Mouse (Mus musculus) E14TG2a.4 (cell line): ENCODE measurements at regions not wholly inside any gene's neighbourhood (a gene's known extent, or its start where the extent isn't known, plus 50 kb on each side); places are given as distances from the start of the nearest gene placed in this dataset.

ENCODE experiments used
- H3K27me3 ChIP-seq: 2 replicates; pipeline ENCODE4 v1.6.1; 2014; ENCODE audit warnings: low read length, control low read depth; ENCODE audit not compliant: insufficient read depth
- H3K36me3 ChIP-seq: 2 replicates; pipeline ENCODE4 v1.6.1; 2014; ENCODE audit warnings: low read length, control low read depth; ENCODE audit not compliant: insufficient read depth
- H3K4me1 ChIP-seq: replicated peaks from 2 replicates; pipeline ENCODE4 v1.6.1; 2014; ENCODE audit warnings: low read depth, low read length, control low read depth
- H3K4me3 ChIP-seq: replicated peaks from 2 replicates; pipeline ENCODE4 v1.5.1; 2014; ENCODE audit warnings: mild to moderate bottlenecking, low read length
- H3K9me3 ChIP-seq: 2 replicates; pipeline ENCODE4 v1.6.1; 2014; ENCODE audit warnings: low read length, control low read depth
- CTCF ChIP-seq: conservative IDR thresholded peaks from 2 replicates; pipeline ENCODE4 v1.5.1; 2014; ENCODE audit warnings: low read length
- NANOG ChIP-seq: IDR thresholded peaks from 2 replicates; pipeline ENCODE4 v1.6.1; 2014; ENCODE audit warnings: borderline replicate concordance, low read length, mixed read lengths
- POU5F1 ChIP-seq: IDR thresholded peaks from 2 replicates; pipeline ENCODE4 v1.6.1; 2014; ENCODE audit warnings: low read length, borderline replicate concordance

- Histone ChIP-seq H3K4me1 (no peaks in the 10 kb centered on the region), H3K4me3 (no peak overlapping the region), H3K9me3 (no peaks in the 10 kb centered on the region), H3K27me3 (no peaks in the 10 kb centered on the region), H3K36me3 (no peaks in the 10 kb centered on the region)
- no peak for TF ChIP-seq POU5F1
Observed at GRCm38 (mm10) chr4:31392932-31393632, 570.8 kb upstream of the Map3k7 start.

DNA sequence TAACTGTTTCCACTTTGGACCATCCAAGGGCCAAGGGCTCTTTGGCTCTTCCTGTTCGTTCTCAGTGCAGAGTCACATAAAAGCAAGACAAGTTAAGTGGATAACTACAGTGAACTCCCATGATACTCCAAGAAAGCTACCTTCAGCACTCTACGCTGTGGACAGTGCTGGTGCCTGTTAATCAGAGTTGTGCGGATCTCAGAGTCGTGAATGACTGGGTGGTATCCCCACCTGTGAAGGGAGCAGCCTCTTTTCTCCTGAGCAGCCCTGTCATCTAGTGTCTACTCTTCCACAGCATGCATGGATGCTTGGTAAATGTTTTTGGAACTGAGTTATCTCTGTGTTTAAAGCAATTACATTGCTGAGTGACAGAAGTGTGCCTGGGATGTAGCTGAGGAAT lies 568.4 kb upstream of the Map3k7 start:
- no peaks in the 10 kb centered on the region for H3K9me3 ChIP-seq
- H3K27me3 ChIP-seq = no peaks in the 10 kb centered on the region
- no peaks in the 10 kb centered on the region for H3K36me3 ChIP-seq
- TF ChIP-seq POU5F1 (no peak), NANOG (no peak), CTCF (no peak)
- H3K4me1 ChIP-seq = no peaks in the 10 kb centered on the region
- no peak overlapping the region for H3K4me3 ChIP-seq

GRCm38 (mm10) chr4:31403976-31404375 lies 559.9 kb upstream of the Map3k7 start:
- H3K4me1 ChIP-seq = no peaks in the 10 kb centered on the region
- H3K27me3 ChIP-seq = no peaks in the 10 kb centered on the region
- no peak for TF ChIP-seq CTCF
- TF ChIP-seq NANOG = no peak
- no peak for TF ChIP-seq POU5F1
- H3K4me3 ChIP-seq = no peak overlapping the region
- H3K9me3 ChIP-seq = no peaks in the 10 kb centered on the region
- H3K36me3 ChIP-seq = no peaks in the 10 kb centered on the region

DNA sequence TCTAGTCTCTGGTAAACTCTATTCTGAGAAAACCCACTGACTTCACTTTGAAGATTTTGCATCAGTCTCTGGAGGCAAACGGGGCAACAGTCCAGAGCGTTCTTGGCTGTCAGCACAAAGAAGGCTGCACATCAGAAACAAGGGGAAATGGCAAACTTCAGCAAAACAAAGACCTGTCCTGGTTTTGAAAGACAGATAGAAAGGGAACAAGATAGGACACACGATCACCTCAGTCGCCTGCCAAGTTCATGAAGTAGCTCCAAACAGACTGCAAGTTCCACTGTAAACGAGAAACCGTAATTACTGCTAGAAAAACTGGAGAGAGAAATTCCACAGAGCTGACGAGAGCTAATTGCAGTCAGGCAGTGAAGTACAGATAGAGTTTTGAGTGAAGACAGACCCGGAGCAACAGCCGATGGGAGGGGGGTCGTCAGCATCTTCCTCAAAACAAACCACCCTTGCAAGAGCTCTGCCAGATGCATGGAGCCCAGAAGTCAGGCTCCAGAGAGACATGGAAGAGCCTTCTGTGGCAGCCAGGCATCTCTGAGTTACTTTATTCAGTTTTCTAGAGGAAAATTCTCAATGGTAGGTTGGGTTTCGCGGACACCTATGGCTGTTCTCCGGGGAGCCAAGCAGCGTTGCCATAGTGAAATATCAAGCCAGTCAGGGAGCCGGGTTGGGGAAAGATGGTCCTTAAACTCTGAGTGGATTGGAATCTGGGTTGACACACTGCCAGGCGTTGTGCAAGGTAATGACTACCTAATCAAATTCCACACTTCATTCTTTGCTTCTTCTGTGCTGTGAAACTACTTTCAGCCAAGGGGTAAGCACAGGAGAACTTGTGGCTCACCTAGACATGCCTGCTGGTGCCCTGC lies 558.8 kb upstream of the Map3k7 start:
- H3K4me1 ChIP-seq = no peaks in the 10 kb centered on the region
- no peak for TF ChIP-seq NANOG
- TF ChIP-seq POU5F1 = no peak
- no peak for TF ChIP-seq CTCF
- no peak overlapping the region for H3K4me3 ChIP-seq
- no peaks in the 10 kb centered on the region for H3K36me3 ChIP-seq
- no peaks in the 10 kb centered on the region for H3K27me3 ChIP-seq
- H3K9me3 ChIP-seq = no peaks in the 10 kb centered on the region

GRCm38 (mm10) chr4:31410157-31410556 lies 553.7 kb upstream of the Map3k7 start:
- Histone ChIP-seq H3K9me3 (no peaks in the 10 kb centered on the region), H3K4me3 (no peak overlapping the region), H3K4me1 (no peaks in the 10 kb centered on the region), H3K27me3 (no peaks in the 10 kb centered on the region), H3K36me3 (no peaks in the 10 kb centered on the region)
- TF ChIP-seq CTCF (no peak), POU5F1 (no peak), NANOG (no peak)

GRCm38 (mm10) chr4:31411770-31412525 lies 551.9 kb upstream of the Map3k7 start:
- TF ChIP-seq POU5F1 (no peak), CTCF (no peak), NANOG (no peak)
- H3K9me3 ChIP-seq = no peaks in the 10 kb centered on the region
- no peaks in the 10 kb centered on the region for H3K4me1 ChIP-seq
- H3K27me3 ChIP-seq = no peaks in the 10 kb centered on the region
- no peaks in the 10 kb centered on the region for H3K36me3 ChIP-seq
- H3K4me3 ChIP-seq = no peak overlapping the region

DNA sequence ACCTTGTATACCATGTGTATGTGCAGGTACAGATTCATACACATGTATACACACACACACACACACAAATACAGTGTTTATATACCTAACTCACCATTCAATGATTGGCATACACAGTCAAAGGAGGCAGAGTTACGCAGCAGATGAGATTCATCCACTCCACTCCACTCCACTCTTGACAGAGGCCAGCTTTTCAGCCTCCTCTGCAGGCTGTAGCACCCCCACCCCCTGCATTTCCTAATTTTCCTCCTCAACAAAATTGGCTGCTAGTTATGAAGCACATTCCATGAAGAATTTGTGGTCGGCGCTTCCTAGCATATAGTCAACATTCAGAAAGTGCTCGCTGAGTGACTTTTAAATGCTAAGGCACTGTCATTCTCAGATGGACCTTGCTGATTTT lies 546.7 kb upstream of the Map3k7 start:
- Histone ChIP-seq H3K36me3 (no peaks in the 10 kb centered on the region), H3K4me1 (0 out of 2 replicates have a peak, but pooled peaks cover 2% of the 10 kb centered on the region), H3K9me3 (no peaks in the 10 kb centered on the region), H3K27me3 (0 out of 2 replicates have a peak, but pooled peaks cover 3% of the 10 kb centered on the region), H3K4me3 (no peak overlapping the region)
- no peak for TF ChIP-seq POU5F1
- no peak for TF ChIP-seq CTCF
- TF ChIP-seq NANOG = no peak

DNA sequence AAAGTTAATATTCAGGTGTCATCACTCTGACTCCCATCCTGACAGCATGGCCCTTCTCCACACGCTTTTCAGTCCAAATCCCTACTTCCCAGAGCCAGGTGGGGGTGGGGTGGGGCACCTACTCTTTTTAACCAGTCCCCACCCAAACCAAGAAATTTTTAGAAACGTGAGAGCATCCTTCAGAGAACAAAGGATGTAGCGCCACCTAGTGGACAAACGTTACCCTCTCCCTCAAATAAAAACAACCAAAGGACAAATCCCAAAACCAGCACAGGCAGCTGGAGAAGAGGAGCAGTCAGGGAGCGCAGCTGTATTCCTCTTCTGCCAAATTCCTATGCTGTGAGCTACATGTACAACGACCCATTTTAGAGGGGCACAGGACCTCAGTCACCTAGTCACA lies 544.7 kb upstream of the Map3k7 start:
- Histone ChIP-seq H3K9me3 (no peaks in the 10 kb centered on the region), H3K27me3 (0 out of 2 replicates have a peak, but pooled peaks cover 3% of the 10 kb centered on the region), H3K4me3 (no peak overlapping the region), H3K36me3 (no peaks in the 10 kb centered on the region), H3K4me1 (peaks cover 5% of the 10 kb centered on the region; the same call in 1 of the 2 replicates)
- TF ChIP-seq NANOG (no peak), POU5F1 (no peak), CTCF (peak; percentile 62)
